Mouse (Mus musculus): Measurements from ENCODE around the gene Abtb2. TPM values are rescaled to one million over a fixed set of nuclear protein-coding genes. Genes with fewer than 3 reads are reported as not detected.
A peak's percentile ranks its signal among the peaks of the same experiment; 100 is the strongest.

The Abtb2 gene
- total and polyA plus RNA-seq, 3 experiments = 0.12 to 0.13 TPM; not detected in 1

DNA sequence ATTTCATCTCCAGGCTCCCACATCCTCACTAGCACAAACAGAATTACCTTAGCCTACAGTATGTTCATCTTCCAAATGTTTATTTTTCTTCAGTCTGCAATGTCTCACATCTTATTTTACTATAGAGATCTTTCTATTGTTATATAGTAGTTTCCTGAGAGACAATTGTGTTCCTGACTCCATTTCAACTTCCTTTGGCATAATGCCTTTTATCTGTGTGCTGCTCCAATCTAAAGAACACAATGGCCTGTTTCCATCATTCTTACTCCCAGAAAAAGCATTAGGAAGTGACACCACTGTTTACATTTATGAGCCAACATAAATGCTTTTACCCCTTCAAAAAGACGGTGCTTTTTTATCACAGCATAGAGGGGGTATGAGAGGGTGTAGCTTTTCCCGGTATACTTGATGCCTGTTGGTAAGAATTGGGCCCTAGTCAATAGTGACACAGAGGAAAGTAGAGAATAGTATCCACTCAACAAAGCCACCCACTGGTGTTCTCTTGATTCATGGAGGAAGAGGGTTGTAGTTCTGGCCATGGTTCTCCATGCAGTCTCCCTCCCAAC lies 84.3 kb downstream of the Abtb2 start:
- Histone ChIP-seq H3K4me1 (ENCODE audit: control insufficient read depth in 1 of 2, insufficient read depth in 2 of 2, low read length in 2 of 2) (peaks cover 0 to 8% of the 10 kb centered on the region in 2 experiments; a peak in 2 of 4 replicates), H3K79me2 (ENCODE audit: control insufficient read depth, insufficient read depth, low read length, poor library complexity) (no peaks in the 10 kb centered on the region), H3K9ac (ENCODE audit: control insufficient read depth, low read depth, low read length, poor library complexity, severe bottlenecking) (no peak overlapping the region), H3K9me3 (replicated peaks; ENCODE audit: insufficient read depth, low read length) (no peaks in the 10 kb centered on the region), H3K27ac (ENCODE audit: control insufficient read depth, low read depth, low read length) (no peak overlapping the region), H3K4me3 (ENCODE audit: control insufficient read depth in 1 of 2, insufficient read depth in 1 of 2, low read depth in 2 of 2, low read length in 2 of 2) (no peak overlapping the region), H3K27me3 (ENCODE audit: control insufficient read depth in 1 of 2, insufficient read depth in 2 of 2, low read length in 2 of 2) (peaks cover 5 to 15% of the 10 kb centered on the region in 2 experiments), H3K36me3 (ENCODE audit: control insufficient read depth in 1 of 2, insufficient read depth in 2 of 2, low read length in 2 of 2) (peaks cover 0 to 8% of the 10 kb centered on the region in 2 experiments; a peak in 2 of 4 replicates)
- TF ChIP-seq BHLHE40 (IDR thresholded peaks at IDR 0.05; ENCODE audit: borderline replicate concordance, low read depth, low read length) (no peak), MAX (IDR thresholded peaks at IDR 0.05; ENCODE audit: low read length) (no peak), KAT2A (conservative IDR thresholded peaks at IDR 0.05; ENCODE audit: low read depth, low read length) (no peak), CHD2 (IDR thresholded peaks at IDR 0.05; ENCODE audit: low read length) (no peak), MYC (IDR thresholded peaks at IDR 0.05; ENCODE audit: low read depth, low read length) (no peak), MAZ (IDR thresholded peaks at IDR 0.05; ENCODE audit: low read depth, low read length) (no peak), JUND (IDR thresholded peaks at IDR 0.05; ENCODE audit: low read depth, low read length) (no peak), ZC3H11A (IDR thresholded peaks at IDR 0.05; ENCODE audit: low read depth, low read length) (no peak), TAL1 (IDR thresholded peaks at IDR 0.05; ENCODE audit: low read length) (no peak), HCFC1 (IDR thresholded peaks at IDR 0.05; ENCODE audit: low read depth, low read length) (no peak), RAD21 (IDR thresholded peaks at IDR 0.05; ENCODE audit: low read depth, low read length) (no peak), POLR2AphosphoS5 (IDR thresholded peaks at IDR 0.05; ENCODE audit: borderline replicate concordance, low read depth, low read length) (no peak)
- no peak for DNase-seq (ENCODE audit: low read depth, low spot score)

DNA sequence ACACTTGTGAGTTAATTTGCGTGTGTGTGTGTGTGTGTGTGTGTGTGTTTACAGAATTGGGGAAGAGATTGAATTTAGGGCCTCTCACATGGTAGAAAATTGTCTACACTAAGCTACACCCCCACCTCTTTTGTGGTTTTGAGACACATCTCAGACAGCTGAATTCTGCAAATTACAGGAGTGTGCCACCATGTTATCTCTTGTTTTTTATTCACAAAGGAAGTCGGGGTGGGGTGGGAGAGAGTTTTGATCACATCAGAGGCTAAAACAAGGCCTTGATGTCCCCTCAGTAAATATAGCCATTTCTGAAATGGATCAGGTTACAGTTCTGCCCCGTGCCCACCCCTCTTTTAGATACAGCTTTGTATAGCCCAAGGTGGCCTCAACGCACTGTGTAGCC lies 86.0 kb downstream of the Abtb2 start:
- Histone ChIP-seq H3K36me3 (ENCODE audit: control insufficient read depth in 1 of 2, insufficient read depth in 2 of 2, low read length in 2 of 2) (peaks cover 0 to 17% of the 10 kb centered on the region in 2 experiments; a peak in 2 of 4 replicates), H3K9ac (ENCODE audit: control insufficient read depth, low read depth, low read length, poor library complexity, severe bottlenecking) (no peak overlapping the region)
- DNase-seq (ENCODE audit: low read depth, low spot score) = peak; percentile 20

DNA sequence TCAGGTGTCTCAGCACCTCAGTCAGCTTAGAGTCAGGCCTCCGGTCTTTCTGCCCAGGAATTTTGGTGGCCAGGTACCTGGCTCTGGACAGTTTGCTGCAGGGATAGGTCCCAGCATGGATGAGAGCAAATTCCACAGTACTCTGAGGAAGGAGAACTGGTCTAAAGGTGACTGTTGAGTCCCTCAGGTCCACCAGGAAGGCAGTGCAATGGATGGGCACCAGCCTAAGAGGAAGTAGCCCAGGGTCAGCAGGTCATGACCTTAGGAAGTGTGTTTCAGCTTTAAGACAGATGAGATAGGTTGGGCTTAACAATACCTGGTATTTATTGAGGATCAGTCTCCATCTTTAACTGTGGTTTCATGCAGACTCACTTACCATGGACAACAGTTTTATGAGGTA lies 88.9 kb downstream of the Abtb2 start:
- peaks cover 10 to 31% of the 10 kb centered on the region in 2 experiments for H3K4me1 ChIP-seq (ENCODE audit: control insufficient read depth in 1 of 2, insufficient read depth in 2 of 2, low read length in 2 of 2)
- H3K27ac ChIP-seq (ENCODE audit: control insufficient read depth, low read depth, low read length) = no peak overlapping the region

More for the DNA sequence above, 86.0 kb downstream of the Abtb2 start:
- TF ChIP-seq HCFC1 (IDR thresholded peaks at IDR 0.05; ENCODE audit: low read depth, low read length) = no peak
- TF ChIP-seq MXI1 (IDR thresholded peaks at IDR 0.05; ENCODE audit: low read depth, low read length) = no peak
- TF ChIP-seq ETS1 (IDR thresholded peaks at IDR 0.05; ENCODE audit: low read depth, low read length) = peak; percentile 36; the same call in 1 of the 2 replicates
- no peak for TF ChIP-seq CTCF (IDR thresholded peaks at IDR 0.05 in 2 of 3, conservative IDR thresholded peaks at IDR 0.05 in 1 of 3; ENCODE audit: control insufficient read depth in 1 of 3, insufficient read depth in 1 of 3, low read depth in 2 of 3, low read length in 3 of 3, poor library complexity in 1 of 3, severe bottlenecking in 1 of 3)
- Histone ChIP-seq H3K4me3 (ENCODE audit: control insufficient read depth in 1 of 2, insufficient read depth in 1 of 2, low read depth in 2 of 2, low read length in 2 of 2) (no peak overlapping the region), H3K4me1 (ENCODE audit: control insufficient read depth in 1 of 2, insufficient read depth in 2 of 2, low read length in 2 of 2) (peaks cover 2 to 18% of the 10 kb centered on the region in 2 experiments; a peak in 3 of 4 replicates), H3K27me3 (ENCODE audit: control insufficient read depth in 1 of 2, insufficient read depth in 2 of 2, low read length in 2 of 2) (peaks cover 4 to 9% of the 10 kb centered on the region in 2 experiments; a peak in 3 of 4 replicates), H3K79me2 (ENCODE audit: control insufficient read depth, insufficient read depth, low read length, poor library complexity) (no peaks in the 10 kb centered on the region), H3K9me3 (replicated peaks; ENCODE audit: insufficient read depth, low read length) (no peaks in the 10 kb centered on the region), H3K27ac (ENCODE audit: control insufficient read depth, low read depth, low read length) (no peak overlapping the region)

More for the DNA sequence above, 88.9 kb downstream of the Abtb2 start:
- H3K36me3 ChIP-seq (ENCODE audit: control insufficient read depth in 1 of 2, insufficient read depth in 2 of 2, low read length in 2 of 2) = peaks cover 0 to 27% of the 10 kb centered on the region in 2 experiments; a peak in 2 of 4 replicates
- no peaks in the 10 kb centered on the region for H3K79me2 ChIP-seq (ENCODE audit: control insufficient read depth, insufficient read depth, low read length, poor library complexity)
- H3K9me3 ChIP-seq (replicated peaks; ENCODE audit: insufficient read depth, low read length) = no peaks in the 10 kb centered on the region
- TF ChIP-seq GATA1 (IDR thresholded peaks at IDR 0.05; ENCODE audit: low read depth, low read length) (no peak), SMC3 (IDR thresholded peaks at IDR 0.05; ENCODE audit: low read depth, low read length) (no peak), SIN3A (IDR thresholded peaks at IDR 0.05; ENCODE audit: low read length) (no peak), POLR2AphosphoS2 (IDR thresholded peaks at IDR 0.05; ENCODE audit: low read length) (no peak), CHD2 (IDR thresholded peaks at IDR 0.05; ENCODE audit: low read length) (no peak), ZMIZ1 (IDR thresholded peaks at IDR 0.05; ENCODE audit: low read depth, low read length) (no peak), MAX (IDR thresholded peaks at IDR 0.05; ENCODE audit: low read length) (no peak), POLR2A (IDR thresholded peaks at IDR 0.05; ENCODE audit: control insufficient read depth in 1 of 2, insufficient read depth in 1 of 2, low read depth in 1 of 2, low read length in 2 of 2, poor library complexity in 1 of 2) (no peak), MYB (IDR thresholded peaks at IDR 0.05; ENCODE audit: low read depth, low read length) (no peak), POLR2AphosphoS5 (IDR thresholded peaks at IDR 0.05; ENCODE audit: borderline replicate concordance, low read depth, low read length) (no peak), ETS1 (IDR thresholded peaks at IDR 0.05; ENCODE audit: low read depth, low read length) (no peak), USF2 (IDR thresholded peaks at IDR 0.05; ENCODE audit: borderline replicate concordance in 1 of 2, insufficient read depth in 1 of 2, low read depth in 1 of 2, low read length in 2 of 2) (no peak), GABPA (IDR thresholded peaks at IDR 0.05; ENCODE audit: low read depth, low read length) (no peak)
- H3K9ac ChIP-seq (ENCODE audit: control insufficient read depth, low read depth, low read length, poor library complexity, severe bottlenecking) = no peak overlapping the region
- no peak for DNase-seq (ENCODE audit: low read depth, low spot score)
- H3K4me3 ChIP-seq (ENCODE audit: control insufficient read depth in 1 of 2, insufficient read depth in 1 of 2, low read depth in 2 of 2, low read length in 2 of 2) = no peak overlapping the region
- H3K27me3 ChIP-seq (ENCODE audit: control insufficient read depth in 1 of 2, insufficient read depth in 2 of 2, low read length in 2 of 2) = peaks cover under 1 to 3% of the 10 kb centered on the region in 2 experiments; a peak in 2 of 4 replicates

Data from MEL (cell line).